Mouse (Mus musculus): ENCODE data around the gene Zfp92. TPM values are rescaled to one million over a fixed set of nuclear protein-coding genes. Genes with fewer than 3 reads are reported as not detected.
"Not testable (repeated sequence)": the region's sequence is repeated elsewhere in the genome, so short reads cannot be mapped to it uniquely, and the experiment has no call there.

Zfp92 gene
- 0.17 and 0.35 TPM in 2 replicates for polyA plus RNA-seq (2016; fragmentation: Nextera tagmentation; extraction: Ambion mirVana)

- Histone ChIP-seq H3K4me3 (peak within 1 kb of the TSS; percentile 21), H3K27ac (no peak within 1 kb of the TSS), H3K4me2 (replicated peaks) (peak within 1 kb of the TSS; percentile 57), H3K9ac (no peak within 1 kb of the TSS), H3K27me3 (replicated peaks) (no peaks in the 10 kb centered on the region), H3K36me3 (no peaks in the 10 kb centered on the region), H3K4me1 (no peaks in the 10 kb centered on the region), H3K9me3 (no peaks in the 10 kb centered on the region)
- WGBS, result 22% methylated on average over 20 of the region's 20 CpGs
- ATAC-seq (ENCODE audit: low FRiP score, low read depth), result no peak
Measured at GRCm38 (mm10) chrX:73410880-73411517, at the start of gene Zfp92. Gene Zfp92 (plus strand): TSS chrX:73411096.

GRCm38 (mm10) chrX:73363291-73363690 is 47.6 kb upstream of the Zfp92 start:
- no peak overlapping the region for H3K9ac ChIP-seq
- ATAC-seq (ENCODE audit: low FRiP score, low read depth), result no peak
- H3K4me1 ChIP-seq, result no peaks in the 10 kb centered on the region
- no peaks in the 10 kb centered on the region for H3K9me3 ChIP-seq
- H3K36me3 ChIP-seq, result no peaks in the 10 kb centered on the region
- H3K4me2 ChIP-seq (replicated peaks), result no peak overlapping the region
- H3K27me3 ChIP-seq (replicated peaks), result no peaks in the 10 kb centered on the region
- no peak overlapping the region for H3K27ac ChIP-seq
- H3K4me3 ChIP-seq, result no peak overlapping the region

- Histone ChIP-seq H3K27ac (no peak overlapping the region), H3K4me3 (no peak overlapping the region), H3K27me3 (replicated peaks) (no peaks in the 10 kb centered on the region), H3K4me1 (no peaks in the 10 kb centered on the region), H3K9me3 (no peaks in the 10 kb centered on the region), H3K36me3 (no peaks in the 10 kb centered on the region), H3K9ac (no peak overlapping the region), H3K4me2 (replicated peaks) (no peak overlapping the region)
- ATAC-seq (ENCODE audit: low FRiP score, low read depth), result no peak
- WGBS, result 75% methylated on average over 6 of the region's 6 CpGs
Measured at GRCm38 (mm10) chrX:73384419-73384818, 26.5 kb upstream of the Zfp92 start.

GRCm38 (mm10) chrX:73384924-73385323 is 26.0 kb upstream of the Zfp92 start:
- Histone ChIP-seq H3K27me3 (replicated peaks) (no peaks in the 10 kb centered on the region), H3K4me1 (no peaks in the 10 kb centered on the region), H3K4me2 (replicated peaks) (no peak overlapping the region), H3K4me3 (no peak overlapping the region), H3K9me3 (no peaks in the 10 kb centered on the region), H3K9ac (no peak overlapping the region), H3K27ac (no peak overlapping the region), H3K36me3 (no peaks in the 10 kb centered on the region)
- ATAC-seq (ENCODE audit: low FRiP score, low read depth), result no peak
- WGBS, result 35% methylated on average over 1 of the region's 1 CpGs

- no peaks in the 10 kb centered on the region for H3K27me3 ChIP-seq (replicated peaks)
- H3K4me3 ChIP-seq, result no peak overlapping the region
- no peak overlapping the region for H3K27ac ChIP-seq
- no peak for ATAC-seq (ENCODE audit: low FRiP score, low read depth)
- H3K4me2 ChIP-seq (replicated peaks), result no peak overlapping the region
- H3K9ac ChIP-seq, result no peak overlapping the region
- no peaks in the 10 kb centered on the region for H3K9me3 ChIP-seq
- no peaks in the 10 kb centered on the region for H3K4me1 ChIP-seq
- 85% methylated on average over 4 of the region's 4 CpGs for WGBS
- H3K36me3 ChIP-seq, result no peaks in the 10 kb centered on the region
Measured at GRCm38 (mm10) chrX:73391481-73391880, 19.4 kb upstream of the Zfp92 start.

- H3K27ac ChIP-seq, result no peak overlapping the region
- no peak for ATAC-seq (ENCODE audit: low FRiP score, low read depth)
- no peak overlapping the region for H3K4me2 ChIP-seq (replicated peaks)
- no peaks in the 10 kb centered on the region for H3K36me3 ChIP-seq
- H3K9me3 ChIP-seq, result no peaks in the 10 kb centered on the region
- H3K27me3 ChIP-seq (replicated peaks), result no peaks in the 10 kb centered on the region
- WGBS, result 86% methylated on average over 1 of the region's 1 CpGs
- no peaks in the 10 kb centered on the region for H3K4me1 ChIP-seq
- H3K4me3 ChIP-seq, result no peak overlapping the region
- H3K9ac ChIP-seq, result no peak overlapping the region
Measured at GRCm38 (mm10) chrX:73396446-73396845, 14.4 kb upstream of the Zfp92 start.

GRCm38 (mm10) chrX:73398636-73399035 is 12.3 kb upstream of the Zfp92 start, which contains the start of gene Gm18336:
Gene Gm18336 (minus strand): TSS chrX:73398736.
- not testable (repeated sequence) for H3K4me1 ChIP-seq; H3K36me3 ChIP-seq; H3K4me3 ChIP-seq; H3K27ac ChIP-seq; H3K27me3 ChIP-seq (replicated peaks); H3K4me2 ChIP-seq (replicated peaks); ATAC-seq (ENCODE audit: low FRiP score, low read depth); H3K9me3 ChIP-seq; H3K9ac ChIP-seq
- 65% methylated on average over 2 of the region's 2 CpGs for WGBS

GRCm38 (mm10) chrX:73400951-73401350 is 9.9 kb upstream of the Zfp92 start:
- WGBS, result 90% methylated on average over 20 of the region's 20 CpGs
- Histone ChIP-seq H3K4me1 (no peaks in the 10 kb centered on the region), H3K4me2 (replicated peaks) (no peak overlapping the region)

GRCm38 (mm10) chrX:73401616-73402015 is 9.3 kb upstream of the Zfp92 start:
- Histone ChIP-seq H3K4me1 (no peaks in the 10 kb centered on the region), H3K4me3 (no peak overlapping the region), H3K27me3 (replicated peaks) (no peaks in the 10 kb centered on the region), H3K4me2 (replicated peaks) (no peak overlapping the region), H3K36me3 (no peaks in the 10 kb centered on the region), H3K9me3 (no peaks in the 10 kb centered on the region), H3K27ac (no peak overlapping the region), H3K9ac (no peak overlapping the region)
- no peak for ATAC-seq (ENCODE audit: low FRiP score, low read depth)
- 93% methylated on average over 12 of the region's 12 CpGs for WGBS

More at GRCm38 (mm10) chrX:73400951-73401350, 9.9 kb upstream of the Zfp92 start:
- no peak overlapping the region for H3K4me3 ChIP-seq
- no peaks in the 10 kb centered on the region for H3K27me3 ChIP-seq (replicated peaks)
- no peak for ATAC-seq (ENCODE audit: low FRiP score, low read depth)
- H3K27ac ChIP-seq, result no peak overlapping the region
- H3K9me3 ChIP-seq, result no peaks in the 10 kb centered on the region
- no peak overlapping the region for H3K9ac ChIP-seq
- no peaks in the 10 kb centered on the region for H3K36me3 ChIP-seq

- no peak overlapping the region for H3K9ac ChIP-seq
- no peaks in the 10 kb centered on the region for H3K4me1 ChIP-seq
- WGBS, result 24% methylated on average over 1 of the region's 1 CpGs
- no peaks in the 10 kb centered on the region for H3K9me3 ChIP-seq
- H3K4me2 ChIP-seq (replicated peaks), result no peak overlapping the region
- H3K27ac ChIP-seq, result no peak overlapping the region
- H3K36me3 ChIP-seq, result no peaks in the 10 kb centered on the region
- no peaks in the 10 kb centered on the region for H3K27me3 ChIP-seq (replicated peaks)
- ATAC-seq (ENCODE audit: low FRiP score, low read depth), result no peak
- no peak overlapping the region for H3K4me3 ChIP-seq
Measured at GRCm38 (mm10) chrX:73412767-73413166, 1.9 kb downstream of the Zfp92 start.

GRCm38 (mm10) chrX:73430036-73430435 is 19.1 kb downstream of the Zfp92 start:
- H3K9ac ChIP-seq, result no peak overlapping the region
- no peaks in the 10 kb centered on the region for H3K4me1 ChIP-seq
- H3K36me3 ChIP-seq, result no peaks in the 10 kb centered on the region
- H3K4me3 ChIP-seq, result no peak overlapping the region
- ATAC-seq (ENCODE audit: low FRiP score, low read depth), result no peak
- H3K9me3 ChIP-seq, result no peaks in the 10 kb centered on the region
- H3K27ac ChIP-seq, result no peak overlapping the region
- WGBS, result 80% methylated on average over 2 of the region's 2 CpGs
- H3K27me3 ChIP-seq (replicated peaks), result no peaks in the 10 kb centered on the region
- no peak overlapping the region for H3K4me2 ChIP-seq (replicated peaks)

- H3K9me3 ChIP-seq, result no peaks in the 10 kb centered on the region
- WGBS, result 76% methylated on average over 5 of the region's 5 CpGs
Measured at GRCm38 (mm10) chrX:73432850-73433249, 22.0 kb downstream of the Zfp92 start.

GRCm38 (mm10) chrX:73435252-73435651 is 24.4 kb downstream of the Zfp92 start, which contains the start of gene Trex2:
Gene Trex2 (minus strand): TSS chrX:73435344.
- 0 out of 2 replicates have a peak, but pooled peaks cover 5% of the 10 kb centered on the region for H3K36me3 ChIP-seq
- H3K27ac ChIP-seq, result no peak within 1 kb of the TSS
- WGBS, result 86% methylated on average over 11 of the region's 11 CpGs
- H3K9me3 ChIP-seq, result no peaks in the 10 kb centered on the region
- H3K4me1 ChIP-seq, result no peaks in the 10 kb centered on the region
- no peak within 1 kb of the TSS for H3K9ac ChIP-seq
- H3K4me3 ChIP-seq, result no peak within 1 kb of the TSS
- ATAC-seq (ENCODE audit: low FRiP score, low read depth), result no peak
- H3K4me2 ChIP-seq (replicated peaks), result no peak within 1 kb of the TSS
- no peaks in the 10 kb centered on the region for H3K27me3 ChIP-seq (replicated peaks)

More at GRCm38 (mm10) chrX:73432850-73433249, 22.0 kb downstream of the Zfp92 start:
- H3K9ac ChIP-seq, result no peak overlapping the region
- H3K36me3 ChIP-seq, result 0 out of 2 replicates have a peak, but pooled peaks cover 5% of the 10 kb centered on the region
- H3K27me3 ChIP-seq (replicated peaks), result no peaks in the 10 kb centered on the region
- no peak overlapping the region for H3K4me2 ChIP-seq (replicated peaks)
- H3K4me3 ChIP-seq, result no peak overlapping the region
- no peak for ATAC-seq (ENCODE audit: low FRiP score, low read depth)
- no peak overlapping the region for H3K27ac ChIP-seq
- no peaks in the 10 kb centered on the region for H3K4me1 ChIP-seq
